Mouse (Mus musculus) midbrain, embryonic 14.5 days (tissue): ENCODE data around the gene Zfp692. TPM values are rescaled to one million over a fixed set of nuclear protein-coding genes. Genes with fewer than 3 reads are reported as not detected.

Experiments
- ATAC-seq: fragments of 200-750 bp; cut with Nextera tagmentation; 2 replicates; pipeline ENCODE4 v1.8.0; 2017; ENCODE audit warnings: moderate number of reproducible peaks, moderate library complexity; ENCODE audit not compliant: low FRiP score, low TSS enrichment
- DNase-seq: peaks from one replicate; pipeline ENCODE4 v3.0.0-alpha.2; 2015
- H3K27ac ChIP-seq: fragments of 300-500 bp; sonication (generic); replicated peaks from 2 replicates; pipeline ENCODE4 v1.5.1; 2014; ENCODE audit warnings: mild to moderate bottlenecking, low read depth, low read length, moderate library complexity
- H3K27me3 ChIP-seq: fragments of 300-500 bp; sonication (generic); 2 replicates; pipeline ENCODE4 v1.6.1; 2014; ENCODE audit warnings: low read length, control low read depth, mixed read lengths; ENCODE audit not compliant: control insufficient read depth, insufficient read depth
- H3K36me3 ChIP-seq: fragments of 300-500 bp; sonication (generic); 2 replicates; pipeline ENCODE4 v1.6.1; 2014; ENCODE audit warnings: low read length, control low read depth; ENCODE audit not compliant: control insufficient read depth, insufficient read depth
- H3K4me1 ChIP-seq: fragments of 300-500 bp; sonication (generic); 2 replicates; pipeline ENCODE4 v1.6.1; 2014; ENCODE audit warnings: mild to moderate bottlenecking, antibody characterized with exemption, low read length, control low read depth; ENCODE audit not compliant: control insufficient read depth, insufficient read depth
- H3K4me2 ChIP-seq: fragments of 300-500 bp; sonication (generic); 2 replicates; pipeline ENCODE4 v1.6.1; 2014; ENCODE audit warnings: mild to moderate bottlenecking, low read length, moderate library complexity
- H3K4me3 ChIP-seq: fragments of 300-500 bp; sonication (generic); replicated peaks from 2 replicates; pipeline ENCODE4 v1.5.1; 2014; ENCODE audit warnings: low read depth, low read length
- H3K9ac ChIP-seq: fragments of 300-500 bp; sonication (generic); replicated peaks from 2 replicates; pipeline ENCODE4 v1.6.1; 2014; ENCODE audit warnings: mild to moderate bottlenecking, low read length, moderate library complexity
- H3K9me3 ChIP-seq: fragments of 300-500 bp; sonication (generic); 2 replicates; pipeline ENCODE4 v1.6.1; 2016; ENCODE audit warnings: low read length, control low read depth, mixed read lengths; ENCODE audit not compliant: control insufficient read depth
- WGBS: fragments of 180-500 bp; shearing (Covaris S2); extraction: QIAGEN DNeasy Blood & Tissue Kit; methylation state at CpG from one replicate; pipeline ENCODE4 v1.1.7; 2014; 5-methylcytosine and 5-hydroxymethylcytosine counted together
- polyA plus RNA-seq: library from polyadenylated mRNA; unstranded; fragments of >200 nt; fragmentation: Nextera tagmentation; extraction: Ambion mirVana; gene quantifications from 2 replicates; pipeline ENCODE4 v1.2.1, GENCODE M21; 2014

Gene Zfp692
- polyA plus RNA-seq, 1 experiment from 2014 or later = 14.2 TPM

DNA sequence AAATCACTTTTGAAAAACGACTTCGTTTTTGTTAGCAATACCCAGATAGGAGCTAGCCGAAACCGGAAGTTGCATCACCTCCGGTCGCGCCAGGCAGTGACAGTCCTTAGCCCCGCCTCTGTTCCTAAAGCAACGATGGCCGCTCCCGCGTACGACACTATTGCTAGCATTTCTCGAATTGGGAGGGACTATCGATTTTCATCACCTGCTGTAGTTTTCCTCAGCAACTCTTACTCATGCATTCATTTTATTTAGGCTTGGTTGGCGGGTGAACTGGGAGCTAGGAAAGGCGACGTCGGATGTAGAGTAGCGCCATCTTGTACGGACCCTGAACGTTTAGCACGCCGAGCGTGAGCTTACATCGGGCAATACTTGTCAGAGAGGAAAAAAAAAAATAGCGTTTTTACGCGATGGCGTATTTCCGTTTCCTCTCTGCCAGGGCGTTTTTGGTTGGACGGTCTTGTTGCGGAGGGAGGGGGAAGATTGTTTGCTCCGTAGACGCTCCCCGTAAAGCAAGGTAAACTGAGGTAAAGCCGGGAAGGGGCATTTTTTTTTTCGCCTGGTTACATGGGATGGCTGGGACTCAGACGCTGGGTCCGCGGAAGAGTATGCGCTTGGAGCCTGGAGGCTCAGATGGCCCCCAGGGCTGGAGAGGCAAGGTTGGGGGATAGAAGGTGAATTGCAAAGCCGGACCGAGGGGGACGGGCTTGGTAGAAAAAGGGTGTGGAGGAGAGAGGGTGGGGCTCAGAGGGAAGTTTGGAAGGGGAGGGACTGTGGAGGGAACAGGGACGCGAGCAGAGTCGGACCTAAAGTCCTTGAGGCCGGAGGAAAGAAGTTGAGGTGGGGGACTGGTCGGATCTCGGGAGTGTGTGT is 23.6 kb downstream of the Zfp692 start, which contains the start of the genes Zfp672 and Sh3bp5l:
Gene Zfp672, minus strand, starts transcription at position 64 of the 873 bp plus-strand sequence.
Gene Sh3bp5l, plus strand, starts transcription at position 449 of the 873 bp plus-strand sequence.
- Histone ChIP-seq H3K27me3 (no peaks in the 10 kb centered on the region), H3K4me1 (peaks cover 25% of the 10 kb centered on the region), H3K4me3 (peak within 1 kb of the TSS; percentile 91), H3K4me2 (peak within 1 kb of the TSS; percentile 95), H3K27ac (peak within 1 kb of the TSS; percentile 83), H3K9me3 (no peaks in the 10 kb centered on the region), H3K9ac (peak within 1 kb of the TSS; percentile 86), H3K36me3 (peaks cover 28% of the 10 kb centered on the region)
- WGBS = under 1% methylated on average over 52 of the region's 52 CpGs
- DNase-seq (peak; percentile 96), ATAC-seq (peak; percentile 92)

DNA sequence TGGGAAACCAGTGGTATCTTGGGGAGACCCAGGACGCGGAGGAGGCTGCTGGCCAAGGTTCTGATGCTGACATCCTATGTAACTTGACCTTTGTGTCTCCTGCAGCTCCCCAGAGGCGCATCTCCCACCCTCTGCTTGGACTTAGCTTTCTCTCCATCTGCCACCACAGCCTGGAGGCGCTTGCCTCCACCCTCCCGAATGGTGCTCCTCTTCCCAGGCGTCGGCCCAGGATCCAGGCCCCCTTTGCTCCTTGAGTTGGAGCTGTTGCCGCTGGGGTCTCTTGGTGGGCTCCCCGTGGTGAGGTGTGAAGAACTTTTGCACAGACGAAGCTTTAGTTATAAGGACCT is 24.3 kb downstream of the Zfp692 start:
- 24% methylated on average over 10 of the region's 10 CpGs for WGBS
- Histone ChIP-seq H3K27me3 (no peaks in the 10 kb centered on the region), H3K9me3 (no peaks in the 10 kb centered on the region), H3K4me1 (peaks cover 25% of the 10 kb centered on the region), H3K9ac (peak overlapping the region; percentile 86), H3K36me3 (peaks cover 31% of the 10 kb centered on the region), H3K4me2 (peak overlapping the region; percentile 95), H3K27ac (no peak overlapping the region), H3K4me3 (peak overlapping the region; percentile 91)
- ATAC-seq = peak; percentile 7; the same call in 1 of the 2 replicates
- no peak for DNase-seq

DNA sequence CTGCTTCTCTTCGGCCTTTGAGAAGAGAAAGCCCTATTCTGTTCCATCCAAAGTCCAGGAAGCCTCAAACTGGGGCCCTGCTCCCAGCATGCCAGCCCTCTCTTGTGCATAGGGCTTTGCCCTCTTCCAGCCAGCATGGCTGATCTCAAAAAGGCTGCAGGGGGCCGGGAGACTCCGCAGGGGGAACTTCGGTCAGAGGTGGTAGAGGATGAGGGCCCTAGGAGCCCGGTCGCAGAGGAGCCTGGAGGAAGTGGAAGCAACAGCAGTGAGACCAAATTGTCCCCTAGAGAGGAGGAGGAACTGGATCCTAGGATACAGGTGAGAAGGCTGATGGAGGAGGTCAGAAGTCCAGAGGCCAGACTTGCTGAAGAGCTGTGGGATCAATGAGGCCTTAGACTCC is 24.7 kb downstream of the Zfp692 start:
- WGBS = 92% methylated on average over 6 of the region's 6 CpGs
- H3K4me2 ChIP-seq = peak overlapping the region; percentile 95
- H3K27me3 ChIP-seq = no peaks in the 10 kb centered on the region
- peak overlapping the region; percentile 91 for H3K4me3 ChIP-seq
- H3K36me3 ChIP-seq = peaks cover 35% of the 10 kb centered on the region
- ATAC-seq (no peak), DNase-seq (no peak)
- H3K9ac ChIP-seq = peak overlapping the region; percentile 86
- H3K27ac ChIP-seq = no peak overlapping the region
- no peaks in the 10 kb centered on the region for H3K9me3 ChIP-seq
- H3K4me1 ChIP-seq = peaks cover 25% of the 10 kb centered on the region

DNA sequence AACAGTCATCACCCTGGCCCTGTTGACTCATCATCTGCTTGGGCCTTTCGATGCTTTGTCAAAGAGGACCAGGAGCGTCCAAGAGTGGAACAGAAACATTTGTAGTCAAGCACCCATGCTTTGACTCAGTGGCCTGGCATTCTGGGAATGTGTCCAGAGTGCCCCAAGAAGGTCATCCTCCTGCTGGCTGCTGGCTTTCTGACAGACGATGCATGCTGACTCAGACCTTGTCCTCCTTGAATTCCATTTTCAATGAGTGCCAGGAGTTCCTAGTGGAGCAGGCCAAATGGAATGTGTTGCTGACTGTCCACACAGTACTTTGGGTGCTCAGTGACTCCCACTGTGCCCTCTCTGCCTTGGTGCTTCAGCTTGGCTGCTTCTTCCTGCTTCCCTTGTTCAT is 27.9 kb downstream of the Zfp692 start:
- DNase-seq (no peak), ATAC-seq (no peak)
- no peak overlapping the region for H3K4me3 ChIP-seq
- no peak overlapping the region for H3K27ac ChIP-seq
- no peaks in the 10 kb centered on the region for H3K9me3 ChIP-seq
- H3K4me1 ChIP-seq = peaks cover 17% of the 10 kb centered on the region
- no peak overlapping the region for H3K9ac ChIP-seq
- H3K27me3 ChIP-seq = no peaks in the 10 kb centered on the region
- peaks cover 54% of the 10 kb centered on the region for H3K36me3 ChIP-seq
- H3K4me2 ChIP-seq = no peak overlapping the region
- 79% methylated on average over 3 of the region's 3 CpGs for WGBS

DNA sequence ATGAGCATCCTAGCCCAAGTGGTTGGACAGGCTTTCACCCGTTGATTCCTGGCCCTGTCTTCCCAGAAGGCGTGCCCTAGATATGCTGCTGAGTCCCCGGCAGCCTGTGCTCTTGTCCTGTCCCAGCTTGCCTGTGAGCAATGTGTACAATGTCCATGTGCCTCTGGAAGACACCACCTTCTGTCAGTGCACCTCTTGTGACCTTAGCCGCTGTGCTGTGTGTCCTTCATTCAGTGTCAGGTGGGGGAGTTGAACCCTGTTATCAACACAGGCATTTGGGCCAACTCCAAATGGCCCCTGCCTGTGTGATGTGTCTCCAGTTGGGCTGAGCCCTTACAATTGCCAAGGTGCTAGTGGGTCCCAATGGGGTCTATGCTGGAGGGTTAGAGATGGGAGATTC is 39.9 kb downstream of the Zfp692 start:
- H3K9ac ChIP-seq = no peak overlapping the region
- no peak overlapping the region for H3K4me2 ChIP-seq
- no peaks in the 10 kb centered on the region for H3K9me3 ChIP-seq
- H3K4me1 ChIP-seq = no peaks in the 10 kb centered on the region
- H3K27ac ChIP-seq = no peak overlapping the region
- H3K36me3 ChIP-seq = peaks cover 46% of the 10 kb centered on the region
- DNase-seq (no peak), ATAC-seq (no peak)
- WGBS = 97% methylated on average over 4 of the region's 4 CpGs
- no peak overlapping the region for H3K4me3 ChIP-seq
- no peaks in the 10 kb centered on the region for H3K27me3 ChIP-seq

DNA sequence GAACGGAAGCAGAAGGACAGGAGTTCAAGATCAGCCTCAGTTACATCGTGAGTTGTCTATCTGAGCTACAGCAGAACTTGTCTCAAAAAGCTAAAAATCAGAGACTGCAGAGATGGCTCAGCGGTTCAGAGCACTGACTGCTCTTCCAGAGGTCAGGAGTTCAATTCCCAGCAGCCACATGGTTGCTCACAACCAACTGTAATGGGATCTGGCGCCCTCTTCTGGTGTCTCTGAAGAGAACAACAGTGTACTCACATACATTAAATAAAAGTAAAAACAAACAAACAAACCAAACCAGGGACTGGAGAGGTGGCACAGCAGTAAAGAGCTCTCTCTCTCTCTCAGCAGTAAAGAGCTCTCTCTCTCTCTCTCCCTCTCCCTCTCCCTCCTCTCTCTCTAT is 43.8 kb downstream of the Zfp692 start:
- H3K4me3 ChIP-seq = no peak overlapping the region
- H3K27me3 ChIP-seq = no peaks in the 10 kb centered on the region
- no peaks in the 10 kb centered on the region for H3K9me3 ChIP-seq
- 73% methylated on average over 4 of the region's 4 CpGs for WGBS
- H3K9ac ChIP-seq = no peak overlapping the region
- H3K27ac ChIP-seq = no peak overlapping the region
- DNase-seq = peak; percentile 4
- no peak for ATAC-seq
- H3K4me2 ChIP-seq = no peak overlapping the region
- peaks cover 23% of the 10 kb centered on the region for H3K36me3 ChIP-seq
- H3K4me1 ChIP-seq = no peaks in the 10 kb centered on the region

DNA sequence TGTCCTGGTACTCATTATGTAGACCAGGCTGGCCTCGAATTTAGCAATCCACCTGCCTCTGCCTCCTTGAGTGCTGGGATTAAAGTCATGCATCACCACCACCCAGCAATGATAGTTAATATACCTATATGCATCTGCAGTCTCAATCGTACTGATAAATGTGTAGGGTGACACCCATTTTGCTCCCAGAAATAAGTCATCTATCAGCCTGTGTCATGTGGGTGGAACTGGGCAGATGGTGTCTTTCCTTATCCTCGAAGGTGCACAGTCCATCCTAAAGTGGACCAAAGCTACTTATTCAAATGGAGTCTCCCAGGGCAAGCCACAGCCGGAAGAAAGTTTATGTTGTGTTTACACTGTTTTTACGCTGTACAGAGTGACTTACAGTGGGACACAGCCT is 44.3 kb downstream of the Zfp692 start:
- WGBS = 92% methylated on average over 5 of the region's 5 CpGs

DNA sequence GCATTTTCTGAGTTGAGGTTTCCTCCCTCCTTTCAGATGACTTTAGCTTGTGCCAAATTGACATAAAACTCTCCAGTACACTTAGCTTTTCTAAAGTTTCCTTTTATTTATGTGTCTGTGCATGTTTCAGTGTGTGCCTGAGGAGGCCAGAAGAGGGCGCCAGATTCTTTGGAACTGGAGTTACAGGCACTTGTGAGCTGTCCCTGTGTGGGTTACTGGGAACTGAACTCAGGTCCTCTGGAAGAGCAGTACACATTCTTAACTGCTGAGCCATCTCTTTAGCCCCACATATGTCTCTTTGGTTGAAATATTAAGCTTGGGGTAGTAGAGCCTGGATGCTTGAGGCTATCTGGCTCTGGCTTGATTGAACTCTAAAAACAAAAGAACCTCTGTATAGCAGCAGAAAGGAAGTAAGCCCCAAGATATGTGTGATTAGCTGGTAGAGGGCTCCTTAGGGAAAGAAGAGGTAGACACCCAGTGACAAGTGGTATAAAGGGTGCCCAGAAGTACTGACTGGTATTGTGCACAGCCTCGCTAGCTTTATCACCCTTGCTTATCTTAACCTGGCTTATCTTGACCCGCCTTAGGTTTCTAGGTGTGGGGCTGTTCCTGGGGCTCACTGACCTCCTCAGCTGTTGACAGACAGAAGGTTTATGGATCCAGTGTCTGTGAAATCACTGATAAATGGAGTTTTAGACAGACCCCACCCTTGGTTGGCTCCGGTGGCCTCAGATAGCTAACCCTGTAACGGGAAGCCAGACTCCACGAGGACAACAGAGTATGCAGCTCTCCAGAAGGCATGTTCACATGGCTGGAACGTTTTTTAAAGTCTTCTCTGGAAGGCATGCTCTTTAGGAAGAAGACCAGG is 46.0 kb downstream of the Zfp692 start:
- Histone ChIP-seq H3K4me2 (no peak overlapping the region), H3K9ac (no peak overlapping the region), H3K27me3 (no peaks in the 10 kb centered on the region), H3K4me1 (no peaks in the 10 kb centered on the region), H3K9me3 (no peaks in the 10 kb centered on the region), H3K27ac (no peak overlapping the region), H3K4me3 (no peak overlapping the region), H3K36me3 (peaks cover under 1% of the 10 kb centered on the region; the same call in 1 of the 2 replicates)
- WGBS = 70% methylated on average over 7 of the region's 7 CpGs
- no peak for ATAC-seq
- DNase-seq = no peak

More for the DNA sequence above, 44.3 kb downstream of the Zfp692 start:
- H3K4me2 ChIP-seq = no peak overlapping the region
- H3K27me3 ChIP-seq = no peaks in the 10 kb centered on the region
- peaks cover 18% of the 10 kb centered on the region for H3K36me3 ChIP-seq
- H3K4me1 ChIP-seq = no peaks in the 10 kb centered on the region
- H3K27ac ChIP-seq = no peak overlapping the region
- DNase-seq = no peak
- no peak for ATAC-seq
- H3K4me3 ChIP-seq = no peak overlapping the region
- H3K9me3 ChIP-seq = no peaks in the 10 kb centered on the region
- no peak overlapping the region for H3K9ac ChIP-seq
